Mouse (Mus musculus): ENCODE results near the gene Hlcs. TPM values are rescaled to one million over a fixed set of nuclear protein-coding genes. Genes with fewer than 3 reads are reported as not detected.
A peak's percentile ranks its signal among the peaks of the same experiment; 100 is the strongest.

The Hlcs gene
- total RNA-seq, 2 experiments from 2014 or later, result 6.0 to 6.3 TPM

- intact Hi-C loops (cut with DNase I), result no loop called here
- DNase-seq, result no peak
Observed at GRCm38 (mm10) chr16:94175366-94175986, 137.9 kb downstream of the Hlcs start.

- intact Hi-C loops (cut with DNase I), result no loop called here
- DNase-seq, result no peak
Observed at GRCm38 (mm10) chr16:94173361-94173760, 140.0 kb downstream of the Hlcs start.

- no peak for DNase-seq
- intact Hi-C loops (cut with DNase I), result no loop called here
Observed at GRCm38 (mm10) chr16:94170218-94170617, 143.2 kb downstream of the Hlcs start.

- no peak for DNase-seq
- intact Hi-C loops (cut with DNase I), result no loop called here
Observed at GRCm38 (mm10) chr16:94168655-94169545, 144.5 kb downstream of the Hlcs start.

GRCm38 (mm10) chr16:94164978-94165377 is 148.4 kb downstream of the Hlcs start:
- intact Hi-C loops (cut with DNase I), result no loop called here

GRCm38 (mm10) chr16:94164236-94164635 is 149.1 kb downstream of the Hlcs start:
- intact Hi-C loops (cut with DNase I), result no loop called here

More at GRCm38 (mm10) chr16:94164978-94165377, 148.4 kb downstream of the Hlcs start:
- DNase-seq, result no peak

GRCm38 (mm10) chr16:94163051-94163450 is 150.3 kb downstream of the Hlcs start:
- intact Hi-C loops (cut with DNase I), result no loop called here
- DNase-seq, result no peak

More at GRCm38 (mm10) chr16:94164236-94164635, 149.1 kb downstream of the Hlcs start:
- DNase-seq, result no peak

GRCm38 (mm10) chr16:94162000-94162399 is 151.4 kb downstream of the Hlcs start:
- intact Hi-C loops (cut with DNase I), result no loop called here
- DNase-seq, result no peak

- no peak for DNase-seq
- intact Hi-C loops (cut with DNase I), result no loop called here
Observed at GRCm38 (mm10) chr16:94157819-94158218, 155.6 kb downstream of the Hlcs start.

GRCm38 (mm10) chr16:94155041-94155653 is 158.2 kb downstream of the Hlcs start:
- intact Hi-C loops (cut with DNase I), result no loop called here
- peak; percentile 25 to 53 for DNase-seq

- intact Hi-C loops (cut with DNase I), result no loop called here
- DNase-seq, result no peak
Observed at GRCm38 (mm10) chr16:94150125-94151103, 163.0 kb downstream of the Hlcs start.

- intact Hi-C loops (cut with DNase I), result no loop called here
- DNase-seq, result peak in 1 of 2 experiments; percentile 10
Observed at GRCm38 (mm10) chr16:94148139-94148538, 165.2 kb downstream of the Hlcs start.

GRCm38 (mm10) chr16:94143325-94143724 is 170.0 kb downstream of the Hlcs start:
- DNase-seq, result no peak
- intact Hi-C loops (cut with DNase I), result no loop called here

GRCm38 (mm10) chr16:94140746-94141145 is 172.6 kb downstream of the Hlcs start:
- intact Hi-C loops (cut with DNase I), result no loop called here
- no peak for DNase-seq

- no peak for DNase-seq
- intact Hi-C loops (cut with DNase I), result no loop called here
Observed at GRCm38 (mm10) chr16:94134218-94134617, 179.2 kb downstream of the Hlcs start.

- DNase-seq, result no peak
- intact Hi-C loops (cut with DNase I), result no loop called here
Observed at GRCm38 (mm10) chr16:94128236-94128835, 185.0 kb downstream of the Hlcs start.

GRCm38 (mm10) chr16:94126200-94126599 is 187.2 kb downstream of the Hlcs start:
- intact Hi-C loops (cut with DNase I), result no loop called here
- DNase-seq, result no peak

- DNase-seq, result peak in 1 of 2 experiments; percentile 8
- intact Hi-C loops (cut with DNase I), result no loop called here
Observed at GRCm38 (mm10) chr16:94125172-94125981, 188.0 kb downstream of the Hlcs start.

GRCm38 (mm10) chr16:94123247-94123646 is 190.1 kb downstream of the Hlcs start:
- DNase-seq, result peak; percentile 53 to 71
- intact Hi-C loops (cut with DNase I), result no loop called here

Data from heart, postnatal 14 days (tissue).